Mouse (Mus musculus): ENCODE results near the gene Lcn2. TPM values are rescaled to one million over a fixed set of nuclear protein-coding genes. Genes with fewer than 3 reads are reported as not detected.
A peak's percentile ranks its signal among the peaks of the same experiment; 100 is the strongest.

Lcn2 gene
- polyA plus RNA-seq, 1 experiment from 2014 or later = 50.3 TPM

GRCm38 (mm10) chr2:32392063-32392462 lies 4.0 kb upstream of the Lcn2 start:
- Histone ChIP-seq H3K4me2 (ENCODE audit: low read length) (no peak overlapping the region), H3K9ac (ENCODE audit: low read depth, low read length) (no peak overlapping the region), H3K27me3 (ENCODE audit: insufficient read depth, low read length) (no peaks in the 10 kb centered on the region), H3K9me3 (replicated peaks; ENCODE audit: low read length) (no peaks in the 10 kb centered on the region), H3K27ac (peak overlapping the region; percentile 21; the same call in 1 of the 2 replicates), H3K4me1 (replicated peaks; ENCODE audit: insufficient read depth, low read length) (peaks cover 5% of the 10 kb centered on the region; the same call in 1 of the 2 replicates), H3K36me3 (ENCODE audit: insufficient read depth, low read length) (no peaks in the 10 kb centered on the region), H3K4me3 (replicated peaks; ENCODE audit: low read depth, low read length) (no peak overlapping the region)
- DNase-seq (ENCODE audit: low spot score) (peak; percentile 22), ATAC-seq (replicated peaks; ENCODE audit: low FRiP score, low read depth) (no peak)
- TF ChIP-seq CTCF (IDR thresholded peaks at IDR 0.05; ENCODE audit: low read depth) = no peak
- 69% methylated on average over 5 of the region's 5 CpGs for WGBS

- ATAC-seq (replicated peaks; ENCODE audit: low FRiP score, low read depth) (no peak), DNase-seq (ENCODE audit: low spot score) (no peak)
- H3K4me2 ChIP-seq (ENCODE audit: low read length) = no peak overlapping the region
- H3K36me3 ChIP-seq (ENCODE audit: insufficient read depth, low read length) = no peaks in the 10 kb centered on the region
- TF ChIP-seq CTCF (IDR thresholded peaks at IDR 0.05; ENCODE audit: low read depth) = no peak
- H3K4me1 ChIP-seq (replicated peaks; ENCODE audit: insufficient read depth, low read length) = no peaks in the 10 kb centered on the region
- no peak overlapping the region for H3K9ac ChIP-seq (ENCODE audit: low read depth, low read length)
- WGBS = 53% methylated on average over 8 of the region's 8 CpGs
- no peak overlapping the region for H3K4me3 ChIP-seq (replicated peaks; ENCODE audit: low read depth, low read length)
- H3K9me3 ChIP-seq (replicated peaks; ENCODE audit: low read length) = no peaks in the 10 kb centered on the region
- H3K27me3 ChIP-seq (ENCODE audit: insufficient read depth, low read length) = no peaks in the 10 kb centered on the region
- H3K27ac ChIP-seq = no peak overlapping the region
Observed at GRCm38 (mm10) chr2:32390871-32391270, 2.8 kb upstream of the Lcn2 start.

DNA sequence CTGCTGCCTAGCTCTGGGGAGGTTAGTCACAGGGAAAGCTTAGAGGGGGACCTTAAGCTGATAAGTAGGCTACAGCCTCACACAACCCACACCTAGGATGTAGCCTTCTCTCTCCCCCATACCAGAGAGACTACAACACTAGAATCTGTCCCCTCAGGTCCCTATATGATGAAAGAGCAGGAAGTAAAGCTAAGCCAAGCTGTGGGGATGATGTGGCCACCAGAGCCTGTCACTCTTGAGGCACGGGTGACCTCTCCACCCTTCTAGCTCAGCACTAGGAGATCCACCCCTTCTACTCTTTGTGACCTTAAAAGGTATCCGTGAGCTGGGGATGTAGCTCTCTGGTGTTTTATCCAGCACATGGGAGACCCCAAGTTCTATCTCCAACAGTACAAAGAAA lies 1.1 kb upstream of the Lcn2 start:
- Histone ChIP-seq H3K4me2 (ENCODE audit: low read length) (no peak overlapping the region), H3K36me3 (ENCODE audit: insufficient read depth, low read length) (no peaks in the 10 kb centered on the region), H3K4me3 (replicated peaks; ENCODE audit: low read depth, low read length) (no peak overlapping the region), H3K27me3 (ENCODE audit: insufficient read depth, low read length) (no peaks in the 10 kb centered on the region), H3K4me1 (replicated peaks; ENCODE audit: insufficient read depth, low read length) (no peaks in the 10 kb centered on the region), H3K9ac (ENCODE audit: low read depth, low read length) (no peak overlapping the region), H3K27ac (no peak overlapping the region), H3K9me3 (replicated peaks; ENCODE audit: low read length) (no peaks in the 10 kb centered on the region)
- TF ChIP-seq CTCF (IDR thresholded peaks at IDR 0.05; ENCODE audit: low read depth) = no peak
- 76% methylated on average over 2 of the region's 2 CpGs for WGBS
- DNase-seq (ENCODE audit: low spot score) = no peak
- ATAC-seq (replicated peaks; ENCODE audit: low FRiP score, low read depth) = no peak

- Histone ChIP-seq H3K9me3 (replicated peaks; ENCODE audit: low read length) (no peaks in the 10 kb centered on the region), H3K9ac (ENCODE audit: low read depth, low read length) (no peak overlapping the region), H3K36me3 (ENCODE audit: insufficient read depth, low read length) (peaks cover 17% of the 10 kb centered on the region), H3K27me3 (ENCODE audit: insufficient read depth, low read length) (no peaks in the 10 kb centered on the region), H3K4me3 (replicated peaks; ENCODE audit: low read depth, low read length) (no peak overlapping the region), H3K4me2 (ENCODE audit: low read length) (no peak overlapping the region), H3K27ac (no peak overlapping the region), H3K4me1 (replicated peaks; ENCODE audit: insufficient read depth, low read length) (peaks cover 5% of the 10 kb centered on the region; the same call in 1 of the 2 replicates)
- WGBS = 75% methylated on average over 2 of the region's 2 CpGs
- no peak for TF ChIP-seq CTCF (IDR thresholded peaks at IDR 0.05; ENCODE audit: low read depth)
- ATAC-seq (replicated peaks; ENCODE audit: low FRiP score, low read depth) = no peak
- DNase-seq (ENCODE audit: low spot score) = no peak
Observed at GRCm38 (mm10) chr2:32382689-32383088, 5.4 kb downstream of the Lcn2 start.

DNA sequence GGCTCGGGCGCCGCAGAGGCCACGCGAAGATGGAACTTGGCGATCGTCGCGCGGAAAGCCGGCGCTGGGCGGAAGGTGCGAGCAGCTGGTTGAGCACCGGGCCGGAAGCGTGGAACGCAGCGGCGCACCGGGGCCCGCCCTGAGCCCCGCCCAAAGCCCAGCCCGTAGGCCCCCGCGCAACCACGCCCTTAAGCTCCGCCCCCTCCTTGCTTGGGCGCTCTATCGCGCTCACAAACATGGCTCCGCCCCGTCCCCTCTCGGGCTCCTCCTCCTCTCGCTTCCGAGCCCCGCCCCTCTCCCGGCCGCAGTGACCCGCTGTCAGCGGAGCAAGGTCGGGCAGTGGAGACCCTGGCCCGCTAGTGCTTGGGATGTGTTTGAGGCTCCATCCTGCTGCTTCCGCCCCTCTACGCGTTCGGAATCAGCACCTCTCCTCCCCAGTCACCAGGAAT lies 6.3 kb downstream of the Lcn2 start, which contains the start of gene 1110008P14Rik:
Gene 1110008P14Rik (minus strand): TSS at position 164 of the 449 bp plus-strand sequence.
- H3K4me1 ChIP-seq (replicated peaks; ENCODE audit: insufficient read depth, low read length) = peaks cover 5% of the 10 kb centered on the region; the same call in 1 of the 2 replicates
- peak within 1 kb of the TSS; percentile 65 for H3K9ac ChIP-seq (ENCODE audit: low read depth, low read length)
- 1% methylated on average over 47 of the region's 47 CpGs for WGBS
- H3K27me3 ChIP-seq (ENCODE audit: insufficient read depth, low read length) = no peaks in the 10 kb centered on the region
- no peaks in the 10 kb centered on the region for H3K9me3 ChIP-seq (replicated peaks; ENCODE audit: low read length)
- H3K36me3 ChIP-seq (ENCODE audit: insufficient read depth, low read length) = peaks cover 26% of the 10 kb centered on the region
- peak within 1 kb of the TSS; percentile 63 for H3K4me3 ChIP-seq (replicated peaks; ENCODE audit: low read depth, low read length)
- H3K27ac ChIP-seq = 0 out of 2 replicates have a peak within 1 kb of the TSS, but pooled peaks have one; percentile 57
- TF ChIP-seq CTCF (IDR thresholded peaks at IDR 0.05; ENCODE audit: low read depth) = no peak
- H3K4me2 ChIP-seq (ENCODE audit: low read length) = peak within 1 kb of the TSS; percentile 98
- ATAC-seq (replicated peaks; ENCODE audit: low FRiP score, low read depth) = peak; percentile 90
- peak; percentile 97 for DNase-seq (ENCODE audit: low spot score)

DNA sequence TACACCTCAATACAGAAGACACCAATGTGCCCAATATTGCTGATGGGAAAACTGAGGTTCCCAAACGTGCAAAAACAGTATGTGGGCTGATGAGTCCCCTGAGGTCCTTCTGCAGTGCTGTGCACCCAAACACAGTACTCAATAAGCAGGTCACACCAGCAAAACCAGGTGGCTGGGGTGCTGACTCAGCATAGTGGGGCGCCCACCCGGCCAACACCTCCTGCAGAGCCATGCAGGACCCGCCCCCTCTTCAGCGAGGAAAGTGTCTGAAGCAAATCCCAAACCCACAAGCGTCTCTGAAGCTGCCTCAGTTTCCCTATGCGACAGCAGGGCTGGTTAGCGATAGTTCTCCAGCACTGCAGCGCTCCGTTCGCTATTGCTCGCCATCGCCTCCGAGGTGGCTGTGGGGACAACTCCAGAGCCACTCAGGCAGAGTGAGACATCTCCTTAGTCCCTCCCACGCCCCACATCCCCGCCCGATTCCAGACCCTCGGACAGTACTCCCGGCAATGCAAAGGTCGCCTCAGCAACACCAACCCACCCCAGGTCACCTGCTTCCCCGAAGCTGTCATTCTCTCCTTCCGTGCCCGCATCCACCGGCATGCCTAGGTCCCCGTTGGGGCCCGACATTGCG lies 6.8 kb downstream of the Lcn2 start:
- WGBS = under 1% methylated on average over 27 of the region's 27 CpGs
- Histone ChIP-seq H3K27ac (0 out of 2 replicates have a peak overlapping the region, but pooled peaks have one; percentile 57), H3K36me3 (ENCODE audit: insufficient read depth, low read length) (peaks cover 31% of the 10 kb centered on the region), H3K4me2 (ENCODE audit: low read length) (peak overlapping the region; percentile 98), H3K9ac (ENCODE audit: low read depth, low read length) (peak overlapping the region; percentile 65), H3K27me3 (ENCODE audit: insufficient read depth, low read length) (no peaks in the 10 kb centered on the region), H3K4me1 (replicated peaks; ENCODE audit: insufficient read depth, low read length) (peaks cover 5% of the 10 kb centered on the region; the same call in 1 of the 2 replicates), H3K9me3 (replicated peaks; ENCODE audit: low read length) (no peaks in the 10 kb centered on the region), H3K4me3 (replicated peaks; ENCODE audit: low read depth, low read length) (peak overlapping the region; percentile 63)
- TF ChIP-seq CTCF (IDR thresholded peaks at IDR 0.05; ENCODE audit: low read depth) = no peak
- peak; percentile 65 for ATAC-seq (replicated peaks; ENCODE audit: low FRiP score, low read depth)
- peak; percentile 45 for DNase-seq (ENCODE audit: low spot score)
